Mouse (Mus musculus) left cerebral cortex, postnatal 14 days (tissue): Measurements from ENCODE around the gene Carm1. TPM values are rescaled to one million over a fixed set of nuclear protein-coding genes. Genes with fewer than 3 reads are reported as not detected.
"Not testable (repeated sequence)": the region's sequence is repeated elsewhere in the genome, so short reads cannot be mapped to it uniquely, and the experiment has no call there.

Source experiments
- DNase-seq, 2 experiments: peaks; one replicate each; pipeline ENCODE4 v3.0.0; 2021 to 2022; ENCODE audit warnings: low spot score in 2 of 2, mixed read lengths in 1 of 2
- intact Hi-C: fragments of 180-260 bp; cut with DNase I; formaldehyde crosslinking; loops from one replicate; pipeline ENCODE4 v1.15.1; 2025
- total RNA-seq, 2 experiments: library from RNA; stranded (reverse); gene quantifications; 2 replicates each; pipeline ENCODE4 v1.2.3; 2021

The Carm1 gene
- total RNA-seq, 2 experiments from 2014 or later, result 68.8 to 76.2 TPM

- no peak for DNase-seq
These were observed 19.4 kb upstream of the Carm1 start for GRCm38 (mm10) chr9:21527100-21527801.

GRCm38 (mm10) chr9:21527917-21528324, 18.8 kb upstream of the Carm1 start:
- no peak for DNase-seq
- intact Hi-C loops, result no loop called here

More at GRCm38 (mm10) chr9:21527100-21527801, 19.4 kb upstream of the Carm1 start:
- intact Hi-C loops, result no loop called here

DNA sequence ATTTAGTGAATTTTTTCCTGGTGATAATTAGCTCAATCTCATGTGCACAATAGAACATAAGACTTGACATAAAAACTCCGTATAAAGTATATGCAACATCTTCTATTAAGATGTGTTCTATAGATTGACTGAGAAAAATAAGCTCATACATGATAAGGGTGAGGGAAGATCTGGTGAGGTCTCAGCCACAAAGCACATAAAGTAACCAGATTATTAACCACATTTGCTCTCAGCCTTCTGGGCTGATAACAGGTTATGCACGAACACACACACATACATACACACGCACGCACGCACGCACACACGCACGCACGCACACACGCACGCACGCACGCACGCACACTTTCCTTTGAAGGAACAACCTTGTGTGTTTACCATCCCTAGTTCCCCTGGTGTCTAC, 10.2 kb upstream of the Carm1 start:
- intact Hi-C loops, result no loop called here
- no peak for DNase-seq

GRCm38 (mm10) chr9:21537009-21537408, 9.7 kb upstream of the Carm1 start:
- no peak for DNase-seq
- intact Hi-C loops, result no loop called here

- no peak for DNase-seq
- intact Hi-C loops, result no loop called here
These were observed 6.5 kb upstream of the Carm1 start for GRCm38 (mm10) chr9:21539981-21540753.

DNA sequence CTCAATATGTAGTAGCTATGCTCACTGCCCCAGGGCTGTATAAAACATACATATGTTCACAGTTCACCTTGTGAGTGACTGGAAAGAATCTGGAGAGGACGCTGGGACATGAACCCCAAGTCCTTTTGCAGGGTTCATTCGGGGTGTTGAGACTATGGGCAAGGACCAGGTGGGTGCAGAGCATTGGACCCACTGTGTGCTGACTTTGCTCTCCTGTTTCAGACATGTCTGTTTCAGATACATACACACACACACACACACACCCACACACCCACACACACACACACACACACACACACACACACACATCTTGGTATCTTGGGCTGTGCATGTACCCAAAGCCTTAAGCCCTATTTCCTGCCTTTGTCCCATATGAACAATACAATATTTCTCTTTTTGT, 4.7 kb upstream of the Carm1 start:
- DNase-seq, intact Hi-C loops: not testable (repeated sequence)

- no peak for DNase-seq
- intact Hi-C loops, result no loop called here
These were observed 1.3 kb upstream of the Carm1 start for GRCm38 (mm10) chr9:21545351-21545915.

DNA sequence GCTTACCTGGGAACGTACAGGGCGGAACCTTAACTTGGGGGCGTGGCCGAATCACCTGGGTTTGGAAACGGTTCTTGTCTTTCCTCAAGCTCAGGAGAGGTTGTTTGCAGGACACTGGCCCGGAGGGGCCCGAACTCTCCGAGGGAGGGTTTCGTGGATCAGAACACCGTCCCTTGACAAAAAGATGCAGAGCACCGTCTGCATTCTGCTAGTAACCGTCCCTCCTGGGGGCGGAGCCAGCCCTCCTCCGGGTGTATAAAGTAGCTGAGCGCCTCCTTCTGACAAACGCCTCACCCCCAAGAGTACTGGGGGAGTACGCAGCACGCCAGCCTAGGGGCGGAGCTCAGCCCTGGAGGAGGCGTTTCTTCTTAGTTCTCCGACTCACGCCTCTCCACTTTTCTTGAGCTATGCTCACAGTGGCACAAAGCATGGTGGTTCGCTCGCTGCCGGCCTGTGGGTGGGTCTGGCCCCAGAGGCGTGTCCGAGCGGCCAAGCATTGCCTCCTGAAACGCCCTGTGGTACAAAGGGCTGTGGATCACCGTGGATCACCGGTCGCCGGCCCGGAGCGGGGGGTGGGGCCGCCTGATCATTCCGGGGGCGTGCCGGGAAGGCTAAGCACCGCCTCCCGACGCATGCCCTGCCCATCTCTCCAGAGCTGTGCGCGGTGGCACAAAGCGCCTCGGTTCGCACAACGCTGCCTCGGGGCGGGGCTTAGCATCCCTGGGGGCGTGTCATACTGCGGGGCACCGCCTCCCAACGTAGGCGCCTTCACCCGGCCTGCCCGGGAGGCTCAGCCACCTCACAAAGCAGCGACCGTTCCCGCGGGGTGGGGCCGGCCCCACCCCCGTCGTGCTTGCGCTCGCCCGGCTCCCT, 542 bp upstream of the Carm1 start:
- DNase-seq, result peak; percentile 99
- intact Hi-C loops, result loop anchor here (2.0 kb wide), 1 partner anchor 47 kb away; the partner anchor contains the start of genes Timm29 and Yipf2

DNA sequence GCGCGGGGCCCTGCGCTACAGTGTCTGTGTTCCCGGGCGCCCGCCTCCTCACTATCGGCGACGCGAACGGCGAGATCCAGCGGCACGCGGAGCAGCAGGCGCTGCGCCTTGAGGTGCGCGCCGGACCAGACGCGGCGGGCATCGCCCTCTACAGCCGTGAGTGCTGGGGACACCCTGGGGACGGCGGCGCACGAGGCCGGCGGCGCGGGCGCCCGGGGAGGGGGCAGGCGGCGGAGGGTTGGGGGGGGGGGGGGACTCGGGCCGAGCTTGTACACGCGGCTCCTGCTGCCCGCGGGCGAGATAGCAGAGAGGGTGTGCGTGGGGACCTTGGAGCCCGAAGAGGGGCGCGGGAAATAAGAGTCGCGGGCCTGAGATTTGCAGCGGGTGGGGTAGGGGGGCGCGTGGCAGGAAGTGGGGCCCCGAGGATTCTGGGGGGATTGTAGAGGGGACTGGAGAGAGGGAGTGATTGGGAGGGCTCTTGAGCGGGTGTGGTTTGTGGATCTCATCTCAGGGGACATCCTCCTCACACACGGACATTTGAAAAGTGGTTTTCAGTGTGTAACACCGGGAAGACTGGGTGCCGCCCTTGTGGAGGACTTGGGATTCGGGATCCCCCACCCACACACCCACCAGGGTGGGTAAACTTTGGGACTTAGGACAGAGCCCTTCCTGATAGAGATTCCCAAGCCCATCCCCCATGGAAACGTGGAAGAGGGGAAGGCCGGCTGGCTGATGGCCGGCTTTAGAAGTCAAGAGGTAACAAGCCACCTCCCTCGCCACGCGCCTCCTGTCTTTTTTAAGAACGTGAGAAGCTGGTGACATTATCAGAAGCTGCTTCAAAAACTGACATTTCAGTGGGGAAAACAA, 614 bp downstream of the Carm1 start:
- intact Hi-C loops, result loop anchor here (2.0 kb wide), 1 partner anchor 45 kb away; the partner anchor contains the start of genes Timm29 and Yipf2
- peak; percentile 45 to 62 for DNase-seq

GRCm38 (mm10) chr9:21551049-21551448, 4.4 kb downstream of the Carm1 start:
- DNase-seq, result no peak
- intact Hi-C loops, result no loop called here

DNA sequence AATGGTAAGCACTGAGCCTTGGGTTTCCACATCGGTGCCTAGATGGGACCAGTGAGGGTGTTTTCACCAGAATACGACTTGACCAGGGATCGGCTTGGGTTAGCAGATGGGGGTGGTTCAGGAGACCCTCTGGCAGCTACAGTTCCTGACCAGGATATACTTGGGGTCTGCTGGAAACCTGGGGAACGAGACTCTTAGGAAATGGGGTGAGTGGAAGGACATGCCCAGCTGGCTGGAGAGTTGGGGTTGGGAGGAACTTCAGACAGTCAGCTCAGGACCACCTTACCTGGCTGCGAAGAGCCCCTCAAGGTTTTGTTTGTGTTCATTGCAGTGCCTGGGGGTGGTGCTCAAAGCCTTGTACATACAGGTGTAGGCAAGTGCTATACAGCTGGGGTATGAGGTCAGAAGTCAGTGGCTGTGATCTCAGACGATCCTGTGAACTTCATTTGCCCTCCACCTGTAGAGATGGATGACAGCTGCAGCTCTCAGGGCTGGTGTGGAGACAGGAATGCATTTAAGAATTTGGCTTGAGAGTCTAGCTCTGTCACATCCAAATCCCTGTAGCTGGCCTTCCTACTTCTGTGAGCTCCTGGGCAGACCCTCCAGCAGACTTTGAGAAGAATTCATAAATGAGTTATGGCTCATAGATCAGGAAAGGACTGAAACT, 7.0 kb downstream of the Carm1 start:
- intact Hi-C loops, result no loop called here
- no peak for DNase-seq

GRCm38 (mm10) chr9:21555198-21555742, 8.6 kb downstream of the Carm1 start:
- intact Hi-C loops, result no loop called here
- DNase-seq, result no peak

DNA sequence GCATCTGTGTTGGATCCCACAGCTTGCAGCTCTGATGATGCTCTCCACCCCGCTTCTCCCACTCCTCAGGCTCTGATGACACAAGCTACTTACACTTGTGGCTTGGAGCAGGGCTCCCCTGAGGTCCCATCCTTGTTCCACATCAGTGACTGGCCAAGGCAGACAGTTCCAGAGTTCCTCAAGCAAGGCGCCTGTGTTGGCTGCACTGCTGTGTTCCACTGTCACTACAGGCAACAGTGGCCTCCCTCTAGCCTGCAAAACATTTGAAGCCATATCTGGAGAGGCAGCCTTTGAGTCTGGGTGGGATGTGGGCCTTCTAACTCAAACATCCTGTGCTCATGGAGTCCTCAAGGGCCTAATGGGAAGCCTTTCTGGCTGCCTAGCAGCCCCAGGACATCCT, 10.3 kb downstream of the Carm1 start:
- intact Hi-C loops, result no loop called here
- no peak for DNase-seq

DNA sequence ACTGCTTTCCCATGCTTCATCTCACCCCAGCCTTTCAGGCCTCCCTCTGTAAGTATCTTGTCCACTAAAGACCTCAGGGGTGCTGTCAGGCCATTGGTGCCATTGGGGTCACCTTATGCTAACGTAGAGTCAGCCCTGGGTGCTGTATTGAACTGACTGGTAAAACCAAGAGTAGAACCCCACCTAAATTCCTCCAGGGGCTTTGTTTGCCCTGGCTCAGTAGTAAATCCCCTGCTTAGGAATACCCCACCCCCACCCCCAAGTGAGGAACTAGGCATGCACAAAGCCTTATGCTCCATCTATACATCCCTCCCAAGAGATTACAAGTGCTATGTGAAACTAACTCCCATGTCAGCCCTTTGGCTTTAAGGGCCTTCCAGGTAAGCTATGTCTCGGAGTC, 10.9 kb downstream of the Carm1 start:
- DNase-seq, result no peak
- intact Hi-C loops, result no loop called here

DNA sequence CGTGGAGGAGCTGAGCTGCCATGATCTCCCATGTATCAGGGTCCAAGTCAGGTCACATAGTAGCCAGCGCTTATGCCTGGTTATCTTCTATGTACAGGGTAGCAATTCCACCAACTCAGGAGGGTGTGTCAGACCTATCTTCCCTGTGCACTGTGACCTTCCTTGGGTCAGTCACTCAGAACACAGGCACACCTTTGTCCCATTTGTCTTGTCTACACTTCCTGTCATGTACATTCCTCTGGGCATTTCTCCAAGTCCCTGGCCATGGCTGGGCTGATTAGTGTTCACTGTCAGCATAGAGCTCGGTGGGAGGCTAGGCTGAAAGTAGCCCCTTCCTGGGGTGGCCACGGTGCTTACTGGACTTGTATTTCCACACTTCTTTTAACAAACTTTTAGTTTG, 11.7 kb downstream of the Carm1 start:
- intact Hi-C loops, result no loop called here
- no peak for DNase-seq

GRCm38 (mm10) chr9:21559151-21559550, 12.5 kb downstream of the Carm1 start:
- intact Hi-C loops, result no loop called here
- no peak for DNase-seq

DNA sequence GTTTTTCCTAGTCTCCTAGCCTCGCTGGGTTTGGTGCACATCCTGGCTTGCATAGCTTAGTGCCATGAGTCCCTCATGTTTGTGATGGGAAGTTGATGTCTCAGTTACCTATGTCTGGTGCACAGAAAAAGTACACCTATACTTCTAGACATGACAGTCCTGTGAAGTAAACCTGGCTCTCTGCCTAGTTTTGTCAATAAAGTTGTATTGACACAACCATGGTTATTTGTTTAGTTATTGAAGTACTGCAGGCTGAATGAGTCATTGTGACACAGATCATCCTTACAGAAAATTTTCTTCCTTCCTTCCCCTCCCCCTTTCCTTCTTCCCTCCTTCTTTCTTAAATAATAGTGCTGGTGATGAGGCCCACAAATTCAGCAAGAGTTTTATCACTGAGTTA, 17.7 kb downstream of the Carm1 start:
- intact Hi-C loops, result no loop called here
- DNase-seq, result no peak
